Mouse (Mus musculus) pancreas, adult 10 weeks (tissue): ENCODE measurements around the gene Spg11. TPM values are rescaled to one million over a fixed set of nuclear protein-coding genes. Genes with fewer than 3 reads are reported as not detected.

ENCODE experiments used
- polyA plus RNA-seq: library from polyadenylated mRNA; stranded (reverse); fragments of 350-450 nt; fragmentation: Illumina TruSeq; extraction: RNeasy Lipid Tissue Mini Kit (QIAGEN cat#74804); gene quantifications from one replicate; pipeline ENCODE4 v1.2.3, GENCODE M21; 2015; ENCODE audit warnings: low read depth, low replicate concordance; ENCODE audit not compliant: insufficient read depth

Gene Spg11
- polyA plus RNA-seq = 2.7 TPM

GRCm38 (mm10) chr2:122117961-122118958 lies at the start of gene Spg11:
Spg11 (minus strand) TSS chr2:122118386.

GRCm38 (mm10) chr2:122160680-122161079 lies 42.5 kb upstream of the Spg11 start, which contains the start of gene Trim69:
Trim69 (plus strand) TSS chr2:122160700.

GRCm38 (mm10) chr2:122147508-122148241 lies 29.5 kb upstream of the Spg11 start, which contains the start of gene B2m:
B2m (plus strand) TSS chr2:122147686.

GRCm38 (mm10) chr2:122027862-122028755 lies 90.1 kb downstream of the Spg11 start, which contains the start of gene Eif3j1:
Eif3j1 (plus strand) TSS chr2:122028546.

Other genes with a start within 250 kb of the Spg11 start
- 2.5 TPM for gene Ctdspl2, start 162.4 kb downstream of the Spg11 start, polyA plus RNA-seq
- not detected for gene Mageb3, start 162.3 kb downstream of the Spg11 start, polyA plus RNA-seq
- 8.5 TPM for gene Eif3j1, start 89.8 kb downstream of the Spg11 start, polyA plus RNA-seq
- 330 TPM for gene B2m, start 29.3 kb upstream of the Spg11 start, polyA plus RNA-seq
- not detected for gene Trim69, start 42.3 kb upstream of the Spg11 start, polyA plus RNA-seq
- gene Patl2, start 67.8 kb upstream of the Spg11 start, polyA plus RNA-seq = not detected
- gene Terb2, start 67.9 kb upstream of the Spg11 start, polyA plus RNA-seq = not detected
- gene Sord, start 116.4 kb upstream of the Spg11 start, polyA plus RNA-seq = 15.0 TPM
- gene Duox2, start 180.1 kb upstream of the Spg11 start, polyA plus RNA-seq = 1.1 TPM
- gene Duoxa2, start 180.5 kb upstream of the Spg11 start, polyA plus RNA-seq = not detected
- gene Duoxa1, start 195.3 kb upstream of the Spg11 start, polyA plus RNA-seq = not detected
- not detected for gene Duox1, start 197.3 kb upstream of the Spg11 start, polyA plus RNA-seq